Mouse (Mus musculus) liver, adult 2 months (tissue): ENCODE measurements at regions not wholly inside any gene's neighbourhood (a gene's known extent, or its start where the extent isn't known, plus 50 kb on each side); places are given as distances from the start of the nearest gene placed in this dataset.

ENCODE experiments used
- CTCF ChIP-seq: fragments of 200-500 bp; IDR thresholded peaks from 2 replicates; pipeline ENCODE4 v1.5.1; 2011; ENCODE audit warnings: low read depth, low read length, control low read depth
- POLR2A ChIP-seq: fragments of 200-500 bp; IDR thresholded peaks from 2 replicates; pipeline ENCODE4 v1.6.1; 2011; ENCODE audit warnings: low read length, control low read depth; ENCODE audit not compliant: insufficient read depth; ENCODE audit errors: extremely low read depth

- no peak for TF ChIP-seq POLR2A
- TF ChIP-seq CTCF = no peak
Observed at GRCm38 (mm10) chr13:84940936-84941335, 248.3 kb upstream of the Ccnh start.
